Mouse (Mus musculus): ENCODE measurements around the gene Mrpl20.

GRCm38 (mm10) chr4:155841651-155842270 is 39.1 kb downstream of the Mrpl20 start:
- no peak for TF ChIP-seq CTCF (IDR thresholded peaks at IDR 0.05; ENCODE audit: borderline replicate concordance, insufficient read depth, low read depth, low read length)
- TF ChIP-seq POLR2A (IDR thresholded peaks at IDR 0.05; ENCODE audit: borderline replicate concordance, insufficient read depth, low read length): no peak
